Mouse (Mus musculus): Measurements from ENCODE around the gene Lpar5. TPM values are rescaled to one million over a fixed set of nuclear protein-coding genes. Genes with fewer than 3 reads are reported as not detected.

Lpar5 gene
- polyA plus RNA-seq, 1 experiment from 2014 or later = 0.55 TPM

GRCm38 (mm10) chr6:125088561-125089321 is 21.0 kb downstream of the Lpar5 start:
- H3K9ac ChIP-seq = peak overlapping the region; percentile 35; the same call in 1 of the 2 replicates
- H3K4me2 ChIP-seq = peak overlapping the region; percentile 45; the same call in 1 of the 2 replicates
- H3K27me3 ChIP-seq = no peaks in the 10 kb centered on the region
- ATAC-seq (ENCODE audit: low FRiP score) = peak; percentile 85
- peaks cover 33% of the 10 kb centered on the region for H3K4me1 ChIP-seq (replicated peaks)
- H3K4me3 ChIP-seq = no peak overlapping the region
- H3K36me3 ChIP-seq = no peaks in the 10 kb centered on the region
- peak overlapping the region; percentile 97 for H3K27ac ChIP-seq
- no peaks in the 10 kb centered on the region for H3K9me3 ChIP-seq
- WGBS = under 1% methylated on average over 18 of the region's 20 CpGs

GRCm38 (mm10) chr6:125089521-125090321 is 22.0 kb downstream of the Lpar5 start:
- Histone ChIP-seq H3K9me3 (no peaks in the 10 kb centered on the region), H3K27ac (peak overlapping the region; percentile 97), H3K27me3 (no peaks in the 10 kb centered on the region), H3K4me1 (replicated peaks) (peaks cover 27% of the 10 kb centered on the region), H3K36me3 (no peaks in the 10 kb centered on the region), H3K4me2 (peak overlapping the region; percentile 45), H3K9ac (peak overlapping the region; percentile 61), H3K4me3 (0 out of 2 replicates have a peak overlapping the region, but pooled peaks have one; percentile 5)
- peak; percentile 76 for ATAC-seq (ENCODE audit: low FRiP score)
- WGBS = 3% methylated on average over 15 of the region's 15 CpGs

GRCm38 (mm10) chr6:125090341-125091085 is 22.8 kb downstream of the Lpar5 start:
- Histone ChIP-seq H3K27ac (peak overlapping the region; percentile 97), H3K4me3 (no peak overlapping the region), H3K9ac (peak overlapping the region; percentile 61), H3K27me3 (no peaks in the 10 kb centered on the region), H3K4me1 (replicated peaks) (peaks cover 27% of the 10 kb centered on the region), H3K36me3 (no peaks in the 10 kb centered on the region), H3K4me2 (peak overlapping the region; percentile 45), H3K9me3 (no peaks in the 10 kb centered on the region)
- WGBS = 52% methylated on average over 10 of the region's 10 CpGs
- ATAC-seq (ENCODE audit: low FRiP score) = peak; percentile 21

GRCm38 (mm10) chr6:125092372-125092771 is 24.7 kb downstream of the Lpar5 start:
- no peak overlapping the region for H3K4me3 ChIP-seq
- 90% methylated on average over 5 of the region's 5 CpGs for WGBS
- no peaks in the 10 kb centered on the region for H3K36me3 ChIP-seq
- ATAC-seq (ENCODE audit: low FRiP score) = no peak
- no peak overlapping the region for H3K4me2 ChIP-seq
- no peak overlapping the region for H3K9ac ChIP-seq
- H3K4me1 ChIP-seq (replicated peaks) = peaks cover 28% of the 10 kb centered on the region
- H3K27ac ChIP-seq = 0 out of 2 replicates have a peak overlapping the region, but pooled peaks have one; percentile 31
- no peaks in the 10 kb centered on the region for H3K9me3 ChIP-seq
- H3K27me3 ChIP-seq = no peaks in the 10 kb centered on the region

GRCm38 (mm10) chr6:125094843-125095242 is 27.1 kb downstream of the Lpar5 start:
- ATAC-seq (ENCODE audit: low FRiP score) = peak; percentile 2; the same call in 1 of the 2 replicates

GRCm38 (mm10) chr6:125095391-125096278 is 27.9 kb downstream of the Lpar5 start, which contains the start of gene Chd4:
Gene Chd4 (plus strand): TSS chr6:125095981.
- no peaks in the 10 kb centered on the region for H3K9me3 ChIP-seq
- peak within 1 kb of the TSS; percentile 89 for H3K4me2 ChIP-seq
- H3K36me3 ChIP-seq = peaks cover 24% of the 10 kb centered on the region
- H3K27me3 ChIP-seq = no peaks in the 10 kb centered on the region
- H3K9ac ChIP-seq = peak within 1 kb of the TSS; percentile 97
- H3K4me3 ChIP-seq = peak within 1 kb of the TSS; percentile 98
- peak within 1 kb of the TSS; percentile 96 for H3K27ac ChIP-seq
- peak; percentile 74 for ATAC-seq (ENCODE audit: low FRiP score)
- WGBS = 2% methylated on average over 31 of the region's 45 CpGs
- H3K4me1 ChIP-seq (replicated peaks) = peaks cover 37% of the 10 kb centered on the region

More at GRCm38 (mm10) chr6:125094843-125095242, 27.1 kb downstream of the Lpar5 start:
- H3K4me2 ChIP-seq = no peak overlapping the region
- 58% methylated on average over 3 of the region's 3 CpGs for WGBS
- no peaks in the 10 kb centered on the region for H3K27me3 ChIP-seq
- no peak overlapping the region for H3K4me3 ChIP-seq
- H3K9ac ChIP-seq = no peak overlapping the region
- peaks cover 37% of the 10 kb centered on the region for H3K4me1 ChIP-seq (replicated peaks)
- H3K36me3 ChIP-seq = peaks cover 16% of the 10 kb centered on the region
- no peaks in the 10 kb centered on the region for H3K9me3 ChIP-seq
- peak overlapping the region; percentile 96 for H3K27ac ChIP-seq

GRCm38 (mm10) chr6:125096279-125096596 is 28.5 kb downstream of the Lpar5 start:
- H3K4me3 ChIP-seq = peak overlapping the region; percentile 98
- peak overlapping the region; percentile 97 for H3K9ac ChIP-seq
- H3K9me3 ChIP-seq = no peaks in the 10 kb centered on the region
- no peak for ATAC-seq (ENCODE audit: low FRiP score)
- H3K27me3 ChIP-seq = no peaks in the 10 kb centered on the region
- H3K4me1 ChIP-seq (replicated peaks) = peaks cover 34% of the 10 kb centered on the region
- peak overlapping the region; percentile 89 for H3K4me2 ChIP-seq
- peak overlapping the region; percentile 96 for H3K27ac ChIP-seq
- 0% methylated on average over 15 of the region's 32 CpGs for WGBS
- H3K36me3 ChIP-seq = peaks cover 30% of the 10 kb centered on the region

GRCm38 (mm10) chr6:125096597-125097345 is 29.1 kb downstream of the Lpar5 start:
- WGBS = under 1% methylated on average over 36 of the region's 44 CpGs
- Histone ChIP-seq H3K9me3 (no peaks in the 10 kb centered on the region), H3K36me3 (peaks cover 36% of the 10 kb centered on the region), H3K27me3 (no peaks in the 10 kb centered on the region), H3K27ac (peak overlapping the region; percentile 96), H3K9ac (peak overlapping the region; percentile 97), H3K4me1 (replicated peaks) (peaks cover 34% of the 10 kb centered on the region), H3K4me2 (peak overlapping the region; percentile 89), H3K4me3 (peak overlapping the region; percentile 98)
- ATAC-seq (ENCODE audit: low FRiP score) = peak; percentile 41

- WGBS = 0% methylated on average over 12 of the region's 12 CpGs
- Histone ChIP-seq H3K36me3 (peaks cover 41% of the 10 kb centered on the region), H3K27me3 (no peaks in the 10 kb centered on the region), H3K27ac (peak overlapping the region; percentile 96), H3K9ac (peak overlapping the region; percentile 97), H3K9me3 (no peaks in the 10 kb centered on the region), H3K4me1 (replicated peaks) (peaks cover 34% of the 10 kb centered on the region), H3K4me3 (peak overlapping the region; percentile 98), H3K4me2 (peak overlapping the region; percentile 89)
- ATAC-seq (ENCODE audit: low FRiP score) = peak; percentile 8
These were observed 29.6 kb downstream of the Lpar5 start for GRCm38 (mm10) chr6:125097346-125097689.

- Histone ChIP-seq H3K4me2 (peak overlapping the region; percentile 89), H3K27me3 (no peaks in the 10 kb centered on the region), H3K9me3 (no peaks in the 10 kb centered on the region), H3K36me3 (peaks cover 47% of the 10 kb centered on the region), H3K4me1 (replicated peaks) (peaks cover 34% of the 10 kb centered on the region), H3K4me3 (peak overlapping the region; percentile 98), H3K9ac (peak overlapping the region; percentile 97), H3K27ac (peak overlapping the region; percentile 96; the same call in 1 of the 2 replicates)
- 50% methylated on average over 8 of the region's 8 CpGs for WGBS
- ATAC-seq (ENCODE audit: low FRiP score) = no peak
These were observed 30.2 kb downstream of the Lpar5 start for GRCm38 (mm10) chr6:125097951-125098350.
